Mouse (Mus musculus): Measurements from ENCODE around the gene Zfp629. TPM values are rescaled to one million over a fixed set of nuclear protein-coding genes. Genes with fewer than 3 reads are reported as not detected.
A peak's percentile ranks its signal among the peaks of the same experiment; 100 is the strongest.

Gene Zfp629
- total and polyA plus RNA-seq, 2 experiments from 2014 or later, result 11.3 to 22.0 TPM

GRCm38 (mm10) chr7:127591108-127591507 lies 24.5 kb downstream of the Zfp629 start:
- no peak overlapping the region for H3K4me2 ChIP-seq (ENCODE audit: low read depth, low read length)
- H3K36me3 ChIP-seq (replicated peaks; ENCODE audit: control insufficient read depth, insufficient read depth, low read length), result peaks cover 60% of the 10 kb centered on the region

GRCm38 (mm10) chr7:127589637-127590036 lies 26.0 kb downstream of the Zfp629 start:
- H3K36me3 ChIP-seq (replicated peaks; ENCODE audit: control insufficient read depth, insufficient read depth, low read length), result peaks cover 49% of the 10 kb centered on the region
- TF ChIP-seq CTCF (IDR thresholded peaks at IDR 0.05; ENCODE audit: low read depth) (no peak), EP300 (IDR thresholded peaks at IDR 0.05; ENCODE audit: low read depth) (no peak)
- H3K9ac ChIP-seq (replicated peaks; ENCODE audit: low read depth, low read length), result no peak overlapping the region
- H3K4me3 ChIP-seq (ENCODE audit: low read depth, low read length), result peak overlapping the region; percentile 98; the same call in 1 of the 2 replicates
- no peaks in the 10 kb centered on the region for H3K9me3 ChIP-seq (replicated peaks; ENCODE audit: control insufficient read depth, low read length)
- ATAC-seq (ENCODE audit: insufficient read depth, low read depth), result no peak
- 87% methylated on average over 9 of the region's 9 CpGs for WGBS
- no peaks in the 10 kb centered on the region for H3K27me3 ChIP-seq (ENCODE audit: control insufficient read depth, insufficient read depth, low read length)
- H3K4me2 ChIP-seq (ENCODE audit: low read depth, low read length), result peak overlapping the region; percentile 92
- DNase-seq (ENCODE audit: low spot score), result no peak
- H3K27ac ChIP-seq (ENCODE audit: low read depth), result no peak overlapping the region
- H3K4me1 ChIP-seq (ENCODE audit: control insufficient read depth, insufficient read depth), result peaks cover 17% of the 10 kb centered on the region

More at GRCm38 (mm10) chr7:127591108-127591507, 24.5 kb downstream of the Zfp629 start:
- Histone ChIP-seq H3K27ac (ENCODE audit: low read depth) (no peak overlapping the region), H3K4me3 (ENCODE audit: low read depth, low read length) (no peak overlapping the region), H3K4me1 (ENCODE audit: control insufficient read depth, insufficient read depth) (peaks cover 17% of the 10 kb centered on the region), H3K9me3 (replicated peaks; ENCODE audit: control insufficient read depth, low read length) (no peaks in the 10 kb centered on the region), H3K9ac (replicated peaks; ENCODE audit: low read depth, low read length) (no peak overlapping the region), H3K27me3 (ENCODE audit: control insufficient read depth, insufficient read depth, low read length) (no peaks in the 10 kb centered on the region)
- TF ChIP-seq EP300 (IDR thresholded peaks at IDR 0.05; ENCODE audit: low read depth), result no peak
- TF ChIP-seq CTCF (IDR thresholded peaks at IDR 0.05; ENCODE audit: low read depth), result no peak
- DNase-seq (ENCODE audit: low spot score) (no peak), ATAC-seq (ENCODE audit: insufficient read depth, low read depth) (no peak)
- WGBS, result 62% methylated on average over 10 of the region's 10 CpGs

DNA sequence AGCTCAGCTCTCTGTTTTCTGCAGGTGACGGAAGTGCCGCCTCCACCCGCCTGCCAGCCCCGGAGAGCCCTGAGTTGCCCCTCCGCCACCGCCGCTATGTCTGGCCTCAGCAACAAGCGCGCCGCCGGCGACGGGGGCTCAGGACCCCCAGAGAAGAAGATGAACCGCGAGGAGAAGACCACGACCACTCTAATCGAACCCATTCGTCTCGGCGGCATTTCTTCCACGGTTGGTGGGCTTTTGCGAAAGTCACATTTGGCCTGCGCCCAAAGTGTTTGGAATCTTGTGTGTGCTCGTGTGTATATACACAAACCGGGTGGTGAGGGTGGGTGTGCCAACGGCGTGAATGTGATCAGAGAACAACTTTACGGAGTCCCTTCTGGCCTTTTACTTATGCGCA lies 26.7 kb downstream of the Zfp629 start:
- ATAC-seq (ENCODE audit: insufficient read depth, low read depth) (peak; percentile 1; the same call in 1 of the 2 replicates), DNase-seq (ENCODE audit: low spot score) (no peak)
- Histone ChIP-seq H3K4me3 (ENCODE audit: low read depth, low read length) (peak overlapping the region; percentile 98), H3K27ac (ENCODE audit: low read depth) (peak overlapping the region; percentile 83), H3K27me3 (ENCODE audit: control insufficient read depth, insufficient read depth, low read length) (no peaks in the 10 kb centered on the region), H3K4me2 (ENCODE audit: low read depth, low read length) (peak overlapping the region; percentile 92), H3K36me3 (replicated peaks; ENCODE audit: control insufficient read depth, insufficient read depth, low read length) (peaks cover 47% of the 10 kb centered on the region), H3K9ac (replicated peaks; ENCODE audit: low read depth, low read length) (peak overlapping the region; percentile 91), H3K9me3 (replicated peaks; ENCODE audit: control insufficient read depth, low read length) (no peaks in the 10 kb centered on the region), H3K4me1 (ENCODE audit: control insufficient read depth, insufficient read depth) (peaks cover 17% of the 10 kb centered on the region)
- TF ChIP-seq EP300 (IDR thresholded peaks at IDR 0.05; ENCODE audit: low read depth), result no peak
- 5% methylated on average over 29 of the region's 29 CpGs for WGBS

DNA sequence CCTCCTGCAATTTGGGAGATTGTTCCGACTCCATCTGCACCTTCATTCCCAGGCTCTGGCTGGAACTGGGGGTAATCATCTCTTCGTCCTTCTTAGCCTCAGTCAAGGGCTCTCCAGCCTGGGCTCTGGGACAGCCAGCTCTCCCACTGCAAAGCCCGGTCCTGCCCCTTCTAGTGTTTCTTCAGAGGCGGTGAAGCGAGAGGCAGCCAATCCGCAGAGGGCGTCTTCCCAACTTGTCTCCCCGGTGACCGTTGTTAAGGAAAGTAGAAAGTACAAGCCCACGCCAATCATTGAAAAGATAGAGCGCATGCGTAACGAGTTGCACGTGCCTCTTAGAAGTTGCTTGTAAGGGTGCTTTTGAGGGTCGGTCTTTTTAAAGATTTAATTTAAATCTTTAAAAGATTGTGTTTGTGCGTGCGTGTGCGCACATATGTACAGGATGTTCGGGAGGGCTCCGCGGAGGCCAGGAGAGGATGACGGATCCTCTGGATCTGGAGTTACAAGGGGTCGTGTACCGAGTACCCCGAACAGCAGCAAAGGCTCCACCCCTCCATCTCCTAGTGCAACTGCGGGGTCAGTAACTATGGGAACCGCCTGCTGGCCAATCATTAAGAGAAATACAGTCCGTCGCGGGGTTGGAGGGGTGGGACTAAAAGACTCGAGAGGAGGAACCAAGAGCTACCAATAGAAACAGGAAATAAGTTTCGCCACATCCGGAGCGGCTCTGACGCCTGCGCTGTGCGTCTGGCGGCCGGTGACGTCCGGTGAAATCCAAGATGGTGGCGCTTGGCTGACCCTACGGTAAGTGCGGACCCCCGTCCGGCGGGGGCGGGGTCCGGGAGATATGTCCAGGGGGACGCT lies 27.4 kb downstream of the Zfp629 start, which contains the start of the genes Ccdc189 and Rnf40:
Ccdc189 (minus strand) TSS at position 585 of the 861 bp plus-strand sequence.
Rnf40 (plus strand) TSS at position 757 of the 861 bp plus-strand sequence.
- Histone ChIP-seq H3K4me2 (ENCODE audit: low read depth, low read length) (peak within 1 kb of the TSS; percentile 92), H3K4me3 (ENCODE audit: low read depth, low read length) (peak within 1 kb of the TSS; percentile 98), H3K4me1 (ENCODE audit: control insufficient read depth, insufficient read depth) (peaks cover 17% of the 10 kb centered on the region), H3K9ac (replicated peaks; ENCODE audit: low read depth, low read length) (peak within 1 kb of the TSS; percentile 91), H3K27ac (ENCODE audit: low read depth) (peak within 1 kb of the TSS; percentile 83), H3K36me3 (replicated peaks; ENCODE audit: control insufficient read depth, insufficient read depth, low read length) (peaks cover 47% of the 10 kb centered on the region), H3K9me3 (replicated peaks; ENCODE audit: control insufficient read depth, low read length) (no peaks in the 10 kb centered on the region), H3K27me3 (ENCODE audit: control insufficient read depth, insufficient read depth, low read length) (no peaks in the 10 kb centered on the region)
- 0 out of 2 replicates have a peak, but pooled peaks have one; percentile 6 for TF ChIP-seq EP300 (IDR thresholded peaks at IDR 0.05; ENCODE audit: low read depth)
- no peak for TF ChIP-seq CTCF (IDR thresholded peaks at IDR 0.05; ENCODE audit: low read depth)
- peak; percentile 100 for DNase-seq (ENCODE audit: low spot score)
- ATAC-seq (ENCODE audit: insufficient read depth, low read depth), result peak; percentile 94
- under 1% methylated on average over 50 of the region's 50 CpGs for WGBS

DNA sequence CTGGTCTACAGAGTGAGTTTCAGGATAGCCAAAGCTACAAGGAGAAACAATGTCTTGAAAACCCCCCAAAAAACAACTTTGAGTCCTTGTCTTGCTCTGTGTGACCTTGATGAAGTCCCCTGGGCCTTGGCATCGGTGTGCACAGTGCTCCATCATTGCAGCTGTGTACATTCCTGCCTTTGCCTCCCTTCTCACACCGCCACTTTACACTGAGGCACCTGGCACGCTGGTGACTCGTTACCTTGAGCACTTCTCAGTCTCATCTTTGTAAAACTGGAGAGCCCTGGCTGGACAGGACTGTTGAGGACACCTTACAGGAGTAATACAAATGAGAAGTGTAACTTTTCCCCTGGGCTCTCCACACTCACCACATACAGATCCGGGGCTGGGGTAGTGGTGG lies 28.4 kb downstream of the Zfp629 start:
- TF ChIP-seq CTCF (IDR thresholded peaks at IDR 0.05; ENCODE audit: low read depth) (no peak), EP300 (IDR thresholded peaks at IDR 0.05; ENCODE audit: low read depth) (no peak)
- Histone ChIP-seq H3K9ac (replicated peaks; ENCODE audit: low read depth, low read length) (no peak overlapping the region), H3K9me3 (replicated peaks; ENCODE audit: control insufficient read depth, low read length) (no peaks in the 10 kb centered on the region), H3K27me3 (ENCODE audit: control insufficient read depth, insufficient read depth, low read length) (no peaks in the 10 kb centered on the region), H3K4me2 (ENCODE audit: low read depth, low read length) (peak overlapping the region; percentile 92), H3K4me1 (ENCODE audit: control insufficient read depth, insufficient read depth) (peaks cover 17% of the 10 kb centered on the region), H3K4me3 (ENCODE audit: low read depth, low read length) (peak overlapping the region; percentile 98), H3K36me3 (replicated peaks; ENCODE audit: control insufficient read depth, insufficient read depth, low read length) (peaks cover 47% of the 10 kb centered on the region), H3K27ac (ENCODE audit: low read depth) (no peak overlapping the region)
- ATAC-seq (ENCODE audit: insufficient read depth, low read depth) (no peak), DNase-seq (ENCODE audit: low spot score) (no peak)
- 55% methylated on average over 5 of the region's 5 CpGs for WGBS

Measured in heart, postnatal 0 days (tissue).